Mouse (Mus musculus): Measurements from ENCODE around the gene Mpp3. TPM values are rescaled to one million over a fixed set of nuclear protein-coding genes. Genes with fewer than 3 reads are reported as not detected.

Mpp3 gene
- total RNA-seq, 2 experiments from 2014 or later: 1.4 to 1.5 TPM

- DNase-seq: peak in 1 of 2 experiments; percentile 60
These were observed 53.3 kb downstream of the Mpp3 start for GRCm38 (mm10) chr11:101974923-101975322.

GRCm38 (mm10) chr11:101974181-101974580 is 54.1 kb downstream of the Mpp3 start:
- no peak for DNase-seq

- no peak for DNase-seq
These were observed 54.8 kb downstream of the Mpp3 start for GRCm38 (mm10) chr11:101973496-101973895.

GRCm38 (mm10) chr11:101972651-101973050 is 55.6 kb downstream of the Mpp3 start:
- DNase-seq: no peak

- DNase-seq: peak in 1 of 2 experiments; percentile 53
These were observed 56.2 kb downstream of the Mpp3 start for GRCm38 (mm10) chr11:101972097-101972496.

- DNase-seq: peak; percentile 48 to 68
These were observed 56.9 kb downstream of the Mpp3 start for GRCm38 (mm10) chr11:101971410-101971809.

- no peak for DNase-seq
These were observed 58.4 kb downstream of the Mpp3 start for GRCm38 (mm10) chr11:101969835-101970234.

- peak; percentile 83 to 91 for DNase-seq
These were observed 59.5 kb downstream of the Mpp3 start for GRCm38 (mm10) chr11:101968791-101969190.

GRCm38 (mm10) chr11:101968311-101968710 is 60.0 kb downstream of the Mpp3 start:
- DNase-seq: no peak

GRCm38 (mm10) chr11:101966965-101967614 is 61.2 kb downstream of the Mpp3 start, which contains the start of gene Sost:
TSS of gene Sost (minus strand) at chr11:101967015.
- no peak for DNase-seq

GRCm38 (mm10) chr11:101965553-101965952 is 62.7 kb downstream of the Mpp3 start:
- DNase-seq: peak in 1 of 2 experiments; percentile 7

GRCm38 (mm10) chr11:101964647-101965046 is 63.6 kb downstream of the Mpp3 start:
- DNase-seq: no peak

GRCm38 (mm10) chr11:101963473-101964291 is 64.6 kb downstream of the Mpp3 start:
- DNase-seq: peak in 1 of 2 experiments; percentile 57

GRCm38 (mm10) chr11:101963043-101963442 is 65.2 kb downstream of the Mpp3 start:
- DNase-seq: no peak

- DNase-seq: peak in 1 of 2 experiments; percentile 13
These were observed 70.8 kb downstream of the Mpp3 start for GRCm38 (mm10) chr11:101957476-101957875.

GRCm38 (mm10) chr11:101953441-101953840 is 74.8 kb downstream of the Mpp3 start:
- DNase-seq: no peak

- peak; percentile 78 to 88 for DNase-seq
These were observed 75.5 kb downstream of the Mpp3 start for GRCm38 (mm10) chr11:101952541-101953341.

- DNase-seq: no peak
These were observed 78.2 kb downstream of the Mpp3 start for GRCm38 (mm10) chr11:101950021-101950420.

Data from heart, adult 18-20 months (tissue).